Mouse (Mus musculus): Measurements from ENCODE around the gene Slc9a8. TPM values are rescaled to one million over a fixed set of nuclear protein-coding genes. Genes with fewer than 3 reads are reported as not detected.
"Not testable (repeated sequence)": the region's sequence is repeated elsewhere in the genome, so short reads cannot be mapped to it uniquely, and the experiment has no call there.

The Slc9a8 gene
- 10 to 100 TPM; 29.9 to 33.3 TPM for total RNA-seq (2021)
- long read RNA-seq, experiment 1, full-length matches to known transcripts, result 9 of 14 reads
- long read RNA-seq, experiment 1, partial matches to known transcripts, result 1 of 14 reads
- long read RNA-seq, experiment 1, other reads (novel, unspliced or antisense), result 4 of 14 reads
- long read RNA-seq, experiment 2, full-length matches to known transcripts, result 6 of 13 reads
- long read RNA-seq, experiment 2, partial matches to known transcripts, result 2 of 13 reads
- long read RNA-seq, experiment 2, other reads (novel, unspliced or antisense), result 5 of 13 reads

DNA sequence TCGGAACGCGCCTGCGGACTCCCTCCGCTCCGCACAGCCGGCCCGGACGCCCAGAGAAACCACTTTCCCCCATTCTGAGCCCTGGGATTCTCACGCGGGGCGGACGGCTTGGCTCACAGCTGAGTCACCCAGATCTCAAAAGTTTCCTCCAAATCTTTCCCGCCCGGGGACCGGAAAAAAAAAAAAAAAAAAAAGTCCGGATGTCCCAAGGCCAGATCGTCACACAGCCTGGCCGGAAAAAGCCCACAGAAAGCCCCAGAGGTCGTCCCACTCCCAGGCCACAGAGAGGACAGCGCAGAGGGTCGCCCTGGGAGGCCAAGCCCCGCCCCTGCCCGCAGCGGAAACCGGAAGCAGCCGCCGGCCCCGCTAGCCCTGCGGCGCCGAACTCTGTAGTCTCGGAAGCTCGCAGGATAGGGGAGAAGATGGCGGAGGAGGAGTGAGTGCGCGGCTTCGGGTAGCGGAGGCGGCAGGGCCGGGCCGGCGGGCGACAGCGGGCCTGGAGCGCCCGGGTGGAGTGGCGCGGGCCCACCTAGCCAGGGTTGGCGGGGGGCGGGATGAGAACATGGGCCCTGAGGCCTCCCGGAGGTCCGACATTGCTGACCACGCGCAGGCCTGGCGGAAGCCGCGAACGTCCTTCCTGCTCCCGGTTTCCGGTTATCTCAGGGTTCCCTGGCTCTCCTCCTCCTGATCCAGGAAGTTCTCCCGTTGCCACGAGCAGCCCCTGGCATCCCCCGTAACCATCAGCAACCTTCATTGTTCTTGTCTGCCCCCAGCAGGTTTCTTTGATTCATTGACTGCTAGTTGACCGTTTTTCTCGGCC, at the start of gene Slc9a8:
Gene Slc9a8, plus strand, starts transcription at position 383 of the 820 bp plus-strand sequence.
- peak; percentile 92 to 93 for DNase-seq (ENCODE audit: low spot score in 2 of 2)

DNA sequence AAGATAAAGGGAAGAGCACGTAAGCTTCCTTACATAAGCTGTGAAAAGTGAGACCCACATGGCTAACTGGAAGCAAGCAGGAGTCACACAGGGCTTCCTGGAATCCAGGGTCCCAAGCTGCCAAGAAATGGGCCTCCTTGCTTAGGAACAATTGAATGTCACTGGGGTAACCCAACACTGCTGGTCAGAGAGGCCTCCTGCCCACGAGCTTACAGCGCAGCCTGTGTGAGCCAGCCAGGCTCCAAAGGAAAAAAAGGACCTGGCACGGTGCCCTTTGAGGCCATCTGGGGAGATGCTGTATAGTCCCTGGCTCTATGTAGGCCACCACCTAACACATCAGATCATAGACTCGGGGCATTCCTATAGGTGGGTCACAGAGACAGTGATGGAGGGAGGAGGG, 48.2 kb upstream of the Slc9a8 start:
- no peak for DNase-seq (ENCODE audit: low spot score in 2 of 2)

DNA sequence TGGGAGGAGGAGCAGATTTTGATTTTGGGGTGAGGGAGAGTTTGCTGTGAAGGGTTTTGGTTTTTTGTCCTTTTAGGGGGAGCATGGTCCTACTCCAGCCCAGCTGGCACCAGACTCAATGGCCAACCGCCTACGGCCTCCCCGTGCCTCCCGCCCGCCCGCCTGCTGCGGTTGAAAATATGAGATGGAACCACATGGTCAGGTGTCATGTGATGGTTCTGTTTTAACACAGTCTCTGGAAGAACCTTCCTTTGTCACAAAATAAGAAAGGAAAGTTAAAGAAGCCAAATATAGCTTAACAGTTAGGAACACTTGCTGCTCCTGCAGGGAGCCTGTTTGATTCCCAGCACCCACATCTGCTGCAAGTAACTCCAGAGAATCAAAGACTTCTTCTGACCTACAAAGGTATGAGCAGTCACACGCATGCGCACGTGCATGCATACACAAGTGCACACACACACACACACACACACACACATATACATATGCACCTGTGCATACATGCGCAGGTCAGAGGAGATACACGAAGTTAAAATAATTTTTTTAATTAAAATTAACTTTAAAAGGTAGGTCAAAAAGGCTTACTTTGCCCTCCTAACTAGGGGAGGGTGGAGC, 47.2 kb upstream of the Slc9a8 start:
- no peak for DNase-seq (ENCODE audit: low spot score in 2 of 2)

DNA sequence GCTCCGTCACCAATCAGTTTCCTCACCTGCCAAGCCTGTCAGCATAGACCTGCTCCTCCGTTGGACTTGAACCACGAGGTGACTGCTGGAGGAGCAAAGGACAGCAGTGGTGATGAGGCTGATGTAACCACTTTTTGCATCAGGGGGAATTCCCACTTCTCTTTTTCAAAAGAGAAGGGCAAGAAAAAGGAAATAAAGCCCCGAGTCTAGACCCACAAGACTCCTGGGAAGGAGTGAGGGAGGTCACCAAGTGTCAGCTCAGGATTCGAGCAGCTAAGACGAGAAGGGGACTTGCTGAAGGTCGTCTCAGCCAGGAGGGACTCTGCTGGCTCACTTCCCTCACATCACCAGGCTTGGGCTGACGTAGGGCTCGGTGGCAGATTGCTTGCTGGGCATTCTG, 46.4 kb upstream of the Slc9a8 start:
- no peak for DNase-seq (ENCODE audit: low spot score in 2 of 2)

DNA sequence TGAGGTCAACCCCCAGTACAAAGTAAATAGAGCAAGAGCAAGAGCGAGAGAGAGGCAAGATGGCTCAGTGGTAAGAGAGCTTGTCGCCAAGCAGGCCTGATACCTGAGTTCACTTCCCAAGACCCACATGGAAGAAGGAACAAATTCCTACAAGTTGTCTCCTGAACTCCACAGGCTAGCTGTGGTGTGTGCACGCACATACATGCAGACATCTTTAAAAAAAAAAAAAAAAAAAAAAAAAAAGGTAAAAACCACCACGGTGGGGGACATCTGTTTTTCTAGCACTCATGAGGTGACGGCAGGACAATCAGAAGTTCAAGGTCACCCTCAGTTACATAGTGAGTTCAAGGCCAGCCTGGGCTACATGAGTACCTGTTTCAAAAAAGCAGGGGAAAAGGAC, 45.8 kb upstream of the Slc9a8 start:
- DNase-seq (ENCODE audit: low spot score in 2 of 2), result no peak

DNA sequence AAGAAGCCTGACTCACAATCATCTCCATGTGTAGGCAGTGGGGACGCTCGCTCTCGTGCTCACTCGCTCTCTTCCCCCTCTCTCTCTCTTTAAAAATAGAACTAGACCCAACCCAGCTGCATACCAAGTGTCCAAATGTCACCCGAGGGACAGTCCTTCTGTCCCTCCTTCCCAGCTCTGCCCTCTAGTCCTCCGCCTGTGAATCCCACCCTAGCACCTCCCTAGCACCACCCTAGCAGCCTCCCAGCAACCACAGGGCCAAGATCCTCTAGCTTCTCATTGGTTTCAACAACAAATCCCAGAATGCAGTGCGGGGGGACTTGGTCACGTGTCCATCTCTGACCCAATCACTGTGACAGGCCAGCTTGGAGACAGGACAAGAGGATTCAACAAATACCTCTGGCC, 45.4 kb upstream of the Slc9a8 start:
- peak in 1 of 2 experiments; percentile 18 for DNase-seq (ENCODE audit: low spot score in 2 of 2)

DNA sequence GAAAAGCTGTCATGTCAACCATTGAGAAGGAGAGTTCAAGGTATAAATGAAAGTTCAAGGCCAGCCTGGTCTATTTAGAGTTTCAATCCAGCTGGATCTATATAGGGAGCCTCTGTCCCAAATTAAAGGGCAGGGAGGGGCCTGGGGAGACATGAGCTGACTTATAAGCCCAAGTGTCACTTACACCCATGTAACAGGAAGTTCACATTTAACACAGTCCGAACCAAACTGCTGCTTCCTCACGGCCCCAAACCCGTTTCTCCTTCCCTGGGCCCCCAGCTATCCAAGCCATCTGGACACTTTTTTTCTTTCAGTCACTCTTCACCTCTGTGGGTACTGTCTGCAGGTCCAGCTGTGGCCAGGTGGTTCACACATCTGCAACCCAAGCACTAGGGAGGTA, 43.8 kb upstream of the Slc9a8 start:
- DNase-seq (ENCODE audit: low spot score in 2 of 2), result no peak

DNA sequence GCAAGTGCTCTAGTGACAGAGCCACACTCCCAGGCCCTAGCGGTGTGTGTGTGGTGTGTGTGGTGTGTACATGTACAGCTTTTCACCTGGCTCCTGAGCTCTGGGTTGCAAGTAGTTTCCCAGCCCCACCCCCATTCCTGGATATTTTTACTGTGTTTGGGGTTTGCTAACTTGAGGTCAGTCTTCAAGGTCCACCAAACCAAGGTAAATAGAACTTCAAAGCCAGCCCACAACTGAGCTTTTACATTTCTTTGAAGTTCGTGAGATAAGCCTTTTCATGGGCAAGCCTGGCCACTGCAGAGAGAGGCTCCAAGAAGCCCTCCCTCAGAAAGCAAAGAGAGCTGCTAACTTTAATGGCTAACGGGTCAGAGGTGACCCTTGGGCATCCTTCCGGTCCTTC, 42.5 kb upstream of the Slc9a8 start:
- no peak for DNase-seq (ENCODE audit: low spot score in 2 of 2)

DNA sequence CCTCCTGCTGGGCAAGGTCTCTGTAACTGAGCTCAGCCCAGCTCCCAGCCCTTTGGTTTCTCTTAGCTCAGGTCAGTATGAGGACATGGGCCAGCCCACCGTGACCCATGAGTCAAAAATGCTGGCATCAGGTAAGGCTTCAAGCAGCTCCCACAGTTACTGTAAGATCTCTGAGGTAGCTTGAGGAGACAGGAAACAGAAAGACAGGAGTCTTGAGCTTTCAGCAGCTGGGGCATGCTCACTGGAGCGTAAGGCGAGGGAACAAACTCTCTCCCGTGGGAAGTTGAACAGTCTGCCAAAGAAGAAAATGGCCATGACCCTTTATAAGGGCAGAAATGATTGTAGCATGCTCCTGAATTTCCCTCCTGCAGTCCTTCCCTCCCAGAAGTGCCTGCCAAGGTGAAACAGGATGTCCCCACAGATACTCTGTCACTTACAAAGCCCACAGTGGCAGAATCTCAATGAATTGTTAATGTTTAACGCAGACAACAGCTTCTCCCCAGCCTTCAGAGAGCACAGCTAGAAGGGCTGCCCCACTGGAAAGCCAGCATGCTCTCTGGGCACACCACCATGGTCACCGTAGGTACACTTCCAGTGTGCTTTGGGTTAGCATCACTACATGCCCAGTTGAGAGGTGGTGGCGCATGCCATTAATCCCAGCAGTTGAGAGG, 40.8 kb upstream of the Slc9a8 start:
- DNase-seq (ENCODE audit: low spot score in 2 of 2), result no peak

DNA sequence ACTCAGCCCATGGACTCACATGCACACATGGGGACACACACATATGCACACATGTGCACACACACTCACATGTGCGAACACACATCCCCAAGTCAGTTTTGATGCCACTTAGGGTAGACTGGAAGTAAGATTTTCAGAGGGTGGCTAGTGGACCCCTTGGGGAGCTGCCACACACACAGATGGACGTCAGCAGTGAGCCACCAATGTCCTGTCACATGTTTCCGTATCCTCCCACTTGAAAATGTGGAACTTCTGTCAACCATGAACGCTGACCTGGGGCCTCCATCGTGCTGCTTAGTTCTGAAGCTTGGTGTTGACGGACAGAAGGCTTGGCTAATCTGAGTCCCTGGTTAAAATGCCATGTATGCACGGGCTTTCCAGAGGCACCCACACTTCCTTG, 39.9 kb upstream of the Slc9a8 start:
- DNase-seq (ENCODE audit: low spot score in 2 of 2), result no peak

DNA sequence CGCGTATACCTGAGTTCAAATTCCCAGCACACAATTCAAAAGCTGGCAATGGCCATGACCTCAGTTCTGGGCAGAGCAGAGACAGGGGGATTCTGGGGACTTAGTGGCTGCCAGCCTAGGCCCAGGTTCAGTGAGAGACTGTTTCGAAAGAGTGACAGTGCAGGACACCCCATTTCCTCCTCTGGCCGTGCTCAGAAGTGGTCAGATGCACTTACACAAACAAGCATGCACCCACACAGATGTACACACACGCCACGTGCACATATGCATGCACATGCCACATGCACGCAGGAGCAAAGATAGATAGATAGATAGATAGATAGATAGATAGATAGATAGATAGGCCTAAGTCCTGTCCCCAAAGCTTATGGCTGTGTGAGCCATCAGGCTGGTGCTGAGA, 39.1 kb upstream of the Slc9a8 start:
- no peak for DNase-seq (ENCODE audit: low spot score in 2 of 2)

DNA sequence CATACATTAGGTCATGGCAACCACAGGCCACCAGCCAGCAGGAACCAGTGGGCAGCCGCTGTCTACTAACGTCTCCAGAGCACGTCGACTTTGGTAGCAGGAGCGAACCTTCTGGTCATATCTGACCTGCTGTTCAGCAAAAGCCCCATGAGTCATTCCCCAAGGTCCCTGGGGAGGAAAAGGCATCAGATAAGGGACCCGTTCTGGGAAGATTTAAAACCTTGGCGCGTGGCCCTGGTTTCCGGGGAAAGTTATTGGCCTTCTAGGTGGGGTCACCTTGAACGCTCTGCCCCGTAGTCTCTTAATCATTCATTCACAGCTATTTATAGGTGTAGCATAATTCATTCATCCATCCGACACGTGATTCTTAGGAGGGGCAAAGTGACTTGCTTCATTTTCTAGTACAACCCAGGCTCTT, 37.8 kb upstream of the Slc9a8 start:
- no peak for DNase-seq (ENCODE audit: low spot score in 2 of 2)

DNA sequence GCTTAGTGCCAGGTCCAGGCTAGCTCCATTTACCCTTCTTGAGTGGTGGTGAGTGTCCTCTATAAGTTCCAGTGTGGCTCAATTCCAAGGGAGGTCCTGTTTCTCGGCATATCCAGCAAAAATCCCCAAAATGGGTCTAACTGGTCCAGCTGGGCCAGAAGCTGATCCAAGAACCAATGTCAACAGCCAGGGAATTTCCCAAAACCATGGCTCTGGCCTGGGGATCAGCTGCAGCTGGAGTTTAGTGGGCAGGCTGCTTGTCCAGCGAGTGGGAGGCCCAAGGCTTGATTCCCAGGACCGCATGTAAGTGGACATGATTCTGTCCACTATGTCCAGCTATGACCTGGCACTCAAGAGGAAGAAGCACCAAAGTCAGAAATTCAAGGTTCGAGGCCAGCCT, 35.1 kb upstream of the Slc9a8 start:
- DNase-seq (ENCODE audit: low spot score in 2 of 2), result no peak

DNA sequence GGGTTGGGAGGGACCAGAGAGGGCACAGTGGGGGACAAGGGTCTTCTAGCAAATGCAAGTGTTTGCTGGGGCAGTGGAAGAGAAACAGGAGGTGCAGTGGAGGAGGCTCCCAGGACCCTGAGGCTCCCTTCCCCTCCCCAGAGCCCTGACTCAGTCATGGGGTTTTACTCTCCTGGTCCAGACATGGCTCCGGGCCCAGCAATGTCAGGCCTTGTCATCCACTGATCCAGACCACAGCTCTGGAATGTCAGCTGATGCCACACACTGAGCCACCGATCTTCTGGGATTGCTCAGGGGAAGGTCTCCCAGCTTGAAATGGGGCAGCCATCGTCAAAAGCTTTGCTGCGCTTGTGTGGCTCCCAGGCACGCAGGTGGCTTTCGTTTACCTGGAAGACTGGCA, 34.5 kb upstream of the Slc9a8 start:
- DNase-seq (ENCODE audit: low spot score in 2 of 2), result no peak

DNA sequence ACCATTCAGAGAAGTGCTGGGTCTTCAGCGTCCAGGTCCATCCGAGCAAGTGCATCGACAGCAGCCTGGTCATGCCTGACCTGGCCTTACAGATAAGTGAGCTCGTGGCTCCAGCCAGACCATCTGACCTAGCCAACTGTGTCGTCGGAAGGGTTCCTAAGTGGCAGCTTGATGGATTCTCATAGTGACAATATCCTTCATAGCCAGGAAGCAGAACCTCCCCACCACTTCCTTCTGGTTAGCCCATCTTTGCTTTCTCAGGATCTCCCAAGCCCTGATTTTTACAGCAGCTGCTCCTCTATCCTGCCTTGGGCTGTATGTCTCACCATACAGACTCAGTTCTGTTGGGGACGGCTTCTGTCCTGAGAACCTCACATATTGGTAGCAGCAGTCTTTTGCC, 27.1 kb upstream of the Slc9a8 start:
- DNase-seq (ENCODE audit: low spot score in 2 of 2), result no peak

DNA sequence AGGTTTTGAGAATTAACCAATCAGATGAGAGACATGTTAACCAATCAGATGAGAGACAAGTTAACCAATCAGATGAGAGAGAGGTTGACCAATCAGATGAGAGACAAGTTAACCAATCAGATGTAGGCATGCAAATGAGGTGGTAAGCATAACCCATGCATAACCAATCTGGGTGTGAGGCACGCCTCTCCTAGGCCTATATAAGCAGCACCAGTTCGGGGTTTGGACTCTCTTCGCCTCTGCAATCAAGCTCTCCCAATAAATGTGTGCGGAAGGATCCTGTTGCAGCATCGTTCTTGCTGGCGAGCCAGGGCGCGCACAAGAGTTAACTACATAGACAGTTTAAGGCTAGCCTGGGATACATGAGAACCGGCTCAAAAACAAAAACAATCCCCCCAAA, 25.1 kb upstream of the Slc9a8 start:
- DNase-seq (ENCODE audit: low spot score in 2 of 2), result not testable (repeated sequence)

DNA sequence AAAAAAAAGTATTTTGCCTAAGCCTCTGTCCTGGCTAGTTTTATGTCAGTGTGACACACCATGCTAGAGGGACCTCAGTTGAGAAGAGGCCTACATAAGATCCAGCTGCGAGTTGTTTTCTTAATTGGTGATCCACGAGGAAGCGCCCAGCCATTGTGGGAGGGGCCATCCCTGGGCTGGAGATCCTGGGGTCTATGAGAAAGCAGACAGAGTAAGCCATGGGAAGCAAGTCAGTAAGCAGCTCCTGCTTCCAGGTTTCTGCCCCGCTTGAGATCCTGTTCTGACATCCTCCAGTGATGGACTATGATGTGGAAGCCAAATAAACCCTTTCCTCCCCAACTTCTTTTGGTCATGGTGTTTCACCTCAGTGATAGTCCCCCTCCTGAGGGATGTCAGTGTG, 22.5 kb upstream of the Slc9a8 start:
- DNase-seq (ENCODE audit: low spot score in 2 of 2), result no peak

DNA sequence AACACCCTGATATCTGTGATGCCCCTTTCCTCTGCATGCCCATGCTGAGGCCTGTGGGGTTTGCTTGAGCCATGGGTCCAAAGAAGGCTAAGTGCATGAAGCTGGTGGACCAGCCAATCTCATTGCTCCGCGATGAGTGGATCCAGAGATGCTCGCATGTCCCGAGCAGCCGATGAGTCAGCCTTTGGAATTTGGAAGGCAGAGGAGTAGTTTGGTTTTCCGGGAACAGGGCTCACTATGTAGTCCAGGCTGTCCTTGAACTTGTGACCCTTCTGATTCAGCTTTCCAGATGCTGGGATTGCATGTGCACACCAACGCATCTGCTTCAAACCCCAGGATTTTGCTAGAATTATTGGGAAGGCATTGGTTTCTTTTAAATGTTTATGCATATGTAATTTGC, 21.9 kb upstream of the Slc9a8 start:
- no peak for DNase-seq (ENCODE audit: low spot score in 2 of 2)

DNA sequence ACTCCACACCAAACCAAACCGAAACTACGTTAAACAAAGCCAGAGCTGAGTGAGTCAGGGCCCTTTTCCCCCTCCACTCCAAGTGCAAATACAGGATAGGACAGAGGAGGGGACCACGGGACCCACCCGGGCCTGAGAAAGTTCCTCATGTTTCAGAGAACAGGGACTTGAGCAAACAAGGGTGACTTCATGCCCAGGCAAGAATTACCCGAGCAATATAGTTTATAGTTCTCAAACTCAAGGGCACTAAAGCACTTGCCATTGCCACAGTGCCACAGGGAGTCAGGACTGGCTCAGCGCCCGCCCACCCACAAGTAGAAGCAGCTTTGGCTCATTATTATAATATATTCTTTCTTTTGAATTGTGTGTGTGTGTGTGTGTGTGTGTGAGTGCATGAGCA, 18.4 kb upstream of the Slc9a8 start:
- DNase-seq (ENCODE audit: low spot score in 2 of 2), result no peak

DNA sequence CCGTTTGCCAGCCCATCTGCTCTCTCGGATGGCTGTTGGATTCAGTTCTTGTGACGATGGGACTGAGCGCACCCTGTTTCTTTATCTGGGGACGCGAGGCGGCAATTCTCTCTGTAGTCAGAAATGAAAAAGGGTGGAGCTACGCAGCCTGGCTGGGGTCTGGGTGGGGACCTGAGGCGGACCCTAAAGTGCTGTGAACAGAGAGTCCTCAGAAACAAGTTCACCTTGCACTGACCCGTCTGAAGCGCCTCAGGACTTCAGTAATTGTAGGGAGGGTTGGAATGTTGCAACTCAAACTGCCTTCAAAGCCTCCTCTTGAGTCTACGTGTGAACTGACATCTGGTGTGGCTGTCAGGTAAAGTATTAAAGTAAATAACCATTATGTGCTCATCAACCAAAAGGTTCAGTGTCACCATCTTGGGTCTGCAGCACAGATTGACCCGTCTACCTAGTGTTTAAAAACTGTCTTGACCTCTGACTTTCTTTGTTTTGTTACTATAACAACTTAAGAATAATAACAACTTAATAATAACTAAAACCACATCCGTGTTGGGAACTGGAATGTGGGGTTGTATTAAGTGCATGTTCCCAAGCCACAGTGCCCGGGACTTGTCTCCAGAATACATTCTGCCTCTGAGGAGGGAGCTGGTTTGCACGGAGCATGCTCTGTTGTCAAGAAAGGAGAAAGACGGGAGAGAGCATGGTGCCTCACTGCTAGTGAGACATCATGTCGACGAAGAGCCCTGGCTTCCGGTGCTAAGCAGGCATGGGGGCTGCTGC, 16.2 kb upstream of the Slc9a8 start:
- peak in 1 of 2 experiments; percentile 31 for DNase-seq (ENCODE audit: low spot score in 2 of 2)
